Mouse (Mus musculus) embryonic facial prominence, embryonic 13.5 days (tissue): ENCODE measurements around the gene Nhlrc2. TPM values are rescaled to one million over a fixed set of nuclear protein-coding genes. Genes with fewer than 3 reads are reported as not detected.
A peak's percentile ranks its signal among the peaks of the same experiment; 100 is the strongest.

Experiments used
- ATAC-seq: fragments of 200-750 bp; cut with Nextera tagmentation; 2 replicates; pipeline ENCODE4 v1.8.0; 2017; ENCODE audit warnings: low read depth; ENCODE audit not compliant: insufficient number of reproducible peaks, insufficient read depth, low FRiP score, low TSS enrichment
- H3K27ac ChIP-seq: fragments of 300-500 bp; sonication (generic); 2 replicates; pipeline ENCODE4 v1.5.1; 2015; ENCODE audit warnings: moderate library complexity, mild to moderate bottlenecking, inconsistent platforms
- H3K27me3 ChIP-seq: fragments of 300-500 bp; sonication (generic); 2 replicates; pipeline ENCODE4 v1.6.1; 2015; ENCODE audit warnings: mild to moderate bottlenecking, inconsistent platforms
- H3K36me3 ChIP-seq: fragments of 300-500 bp; sonication (generic); 2 replicates; pipeline ENCODE4 v1.6.1; 2015; ENCODE audit warnings: mild to moderate bottlenecking, inconsistent platforms
- H3K4me1 ChIP-seq: fragments of 300-500 bp; sonication (generic); 2 replicates; pipeline ENCODE4 v1.6.1; 2015; ENCODE audit warnings: inconsistent platforms
- H3K4me2 ChIP-seq: fragments of 300-500 bp; sonication (generic); 2 replicates; pipeline ENCODE4 v1.6.1; 2015; ENCODE audit warnings: moderate library complexity, mild to moderate bottlenecking, inconsistent platforms
- H3K4me3 ChIP-seq: fragments of 300-500 bp; sonication (generic); 2 replicates; pipeline ENCODE4 v1.5.1; 2015; ENCODE audit warnings: mild to moderate bottlenecking, inconsistent platforms
- H3K9ac ChIP-seq: fragments of 300-500 bp; sonication (generic); 2 replicates; pipeline ENCODE4 v1.6.1; 2015; ENCODE audit warnings: mild to moderate bottlenecking, inconsistent platforms
- H3K9me3 ChIP-seq: fragments of 300-500 bp; sonication (generic); 2 replicates; pipeline ENCODE4 v1.6.1; 2016; ENCODE audit warnings: inconsistent platforms
- WGBS: fragments of 180-500 bp; shearing (Covaris S2); methylation state at CpG from one replicate; pipeline ENCODE4 v1.1.7; 2015; ENCODE audit warnings: mixed read lengths; 5-methylcytosine and 5-hydroxymethylcytosine counted together
- polyA plus RNA-seq: library from polyadenylated mRNA; unstranded; fragments of >200 nt; fragmentation: Nextera tagmentation; extraction: Ambion mirVana; gene quantifications from 2 replicates; pipeline ENCODE4 v1.2.1, GENCODE M21; 2015

Nhlrc2 gene
- polyA plus RNA-seq, 1 experiment from 2014 or later = 15.6 TPM

DNA sequence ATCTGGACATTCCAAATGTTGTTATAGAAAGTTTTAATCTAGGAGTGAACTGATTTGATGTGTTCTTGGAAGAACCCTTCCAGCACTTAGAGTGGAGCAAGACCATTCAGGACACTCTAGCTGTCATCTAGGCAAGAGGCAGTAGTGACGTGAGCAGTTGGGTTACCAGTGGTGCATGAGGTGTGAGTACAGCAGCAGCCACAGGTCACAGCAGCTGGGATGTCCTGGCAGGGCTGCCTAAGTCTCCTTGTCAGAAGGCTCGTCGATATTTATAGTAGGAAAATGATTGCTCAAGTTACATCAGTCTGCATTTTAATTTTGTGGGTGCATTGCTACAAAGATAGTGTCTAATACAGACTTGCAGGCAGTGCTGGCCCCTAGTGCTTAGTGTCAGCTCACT is 42.2 kb downstream of the Nhlrc2 start:
- H3K4me2 ChIP-seq = no peak overlapping the region
- H3K27ac ChIP-seq = no peak overlapping the region
- no peaks in the 10 kb centered on the region for H3K27me3 ChIP-seq
- 85% methylated on average over 3 of the region's 3 CpGs for WGBS
- no peak for ATAC-seq
- H3K4me3 ChIP-seq = no peak overlapping the region
- H3K9me3 ChIP-seq = no peaks in the 10 kb centered on the region
- peaks cover 73% of the 10 kb centered on the region for H3K36me3 ChIP-seq
- no peaks in the 10 kb centered on the region for H3K4me1 ChIP-seq
- H3K9ac ChIP-seq = no peak overlapping the region

GRCm38 (mm10) chr19:56592472-56592871 is 44.4 kb downstream of the Nhlrc2 start:
- ATAC-seq = no peak
- Histone ChIP-seq H3K9me3 (no peaks in the 10 kb centered on the region), H3K36me3 (peaks cover 86% of the 10 kb centered on the region), H3K27ac (no peak overlapping the region), H3K4me1 (no peaks in the 10 kb centered on the region), H3K27me3 (no peaks in the 10 kb centered on the region), H3K4me3 (no peak overlapping the region), H3K9ac (no peak overlapping the region), H3K4me2 (no peak overlapping the region)
- WGBS = 93% methylated on average over 9 of the region's 9 CpGs

- H3K4me3 ChIP-seq = no peak overlapping the region
- H3K27ac ChIP-seq = no peak overlapping the region
- WGBS = 77% methylated on average over 3 of the region's 3 CpGs
- no peak overlapping the region for H3K9ac ChIP-seq
- no peaks in the 10 kb centered on the region for H3K27me3 ChIP-seq
- ATAC-seq = no peak
- H3K4me2 ChIP-seq = no peak overlapping the region
- peaks cover 37% of the 10 kb centered on the region for H3K36me3 ChIP-seq
- no peaks in the 10 kb centered on the region for H3K4me1 ChIP-seq
- no peaks in the 10 kb centered on the region for H3K9me3 ChIP-seq
Measured at GRCm38 (mm10) chr19:56599996-56600395, 51.9 kb downstream of the Nhlrc2 start.

DNA sequence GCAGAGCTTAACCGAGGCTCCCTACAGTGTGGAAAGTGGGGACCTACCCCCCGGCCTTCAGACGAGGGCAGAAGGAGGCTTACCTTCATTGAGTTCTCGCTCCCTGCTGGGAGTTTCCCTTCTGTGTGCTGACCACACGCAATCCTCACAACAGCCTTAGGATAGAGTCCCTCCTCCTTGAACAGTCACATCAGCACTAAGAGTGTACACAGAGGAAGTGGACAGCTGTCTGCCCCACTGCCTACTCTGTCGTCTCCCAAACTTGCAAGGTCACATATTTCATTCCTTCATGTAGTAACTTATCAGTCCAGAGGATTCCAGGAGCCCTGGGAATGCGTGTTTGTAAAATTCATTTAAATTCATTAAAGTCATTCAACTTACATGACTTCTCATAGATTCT is 52.7 kb downstream of the Nhlrc2 start:
- Histone ChIP-seq H3K36me3 (peaks cover 29% of the 10 kb centered on the region), H3K27me3 (no peaks in the 10 kb centered on the region), H3K4me2 (no peak overlapping the region), H3K9me3 (no peaks in the 10 kb centered on the region), H3K4me1 (no peaks in the 10 kb centered on the region), H3K4me3 (no peak overlapping the region), H3K9ac (no peak overlapping the region), H3K27ac (no peak overlapping the region)
- no peak for ATAC-seq
- WGBS = 78% methylated on average over 7 of the region's 7 CpGs

DNA sequence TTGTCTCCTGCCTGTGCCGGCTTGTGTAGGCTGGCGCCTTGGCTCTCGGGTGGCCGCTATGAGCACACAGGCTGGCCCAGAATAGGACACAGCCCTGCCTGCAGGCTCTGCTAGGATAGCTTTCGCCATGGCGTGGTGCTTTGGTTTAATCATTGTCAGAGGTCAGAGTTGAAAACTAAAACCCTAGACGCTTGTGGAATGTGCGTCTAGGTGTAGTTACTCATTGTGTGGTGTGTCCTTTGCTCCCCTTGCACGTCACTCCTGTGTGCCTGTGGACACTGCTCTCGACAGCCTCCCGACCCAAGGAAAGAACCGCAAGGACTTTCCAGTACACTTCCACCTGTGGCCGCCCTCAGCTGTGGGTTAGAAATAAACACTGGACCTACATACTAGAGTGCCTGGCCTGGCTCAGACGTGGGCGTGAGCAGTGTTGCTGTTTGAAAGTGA is 53.9 kb downstream of the Nhlrc2 start:
- no peak overlapping the region for H3K4me2 ChIP-seq
- WGBS = 66% methylated on average over 15 of the region's 15 CpGs
- H3K27me3 ChIP-seq = no peaks in the 10 kb centered on the region
- H3K9ac ChIP-seq = no peak overlapping the region
- peaks cover 20% of the 10 kb centered on the region for H3K36me3 ChIP-seq
- H3K9me3 ChIP-seq = no peaks in the 10 kb centered on the region
- no peak overlapping the region for H3K4me3 ChIP-seq
- no peak for ATAC-seq
- H3K4me1 ChIP-seq = no peaks in the 10 kb centered on the region
- H3K27ac ChIP-seq = 0 out of 2 replicates have a peak overlapping the region, but pooled peaks have one; percentile 9

DNA sequence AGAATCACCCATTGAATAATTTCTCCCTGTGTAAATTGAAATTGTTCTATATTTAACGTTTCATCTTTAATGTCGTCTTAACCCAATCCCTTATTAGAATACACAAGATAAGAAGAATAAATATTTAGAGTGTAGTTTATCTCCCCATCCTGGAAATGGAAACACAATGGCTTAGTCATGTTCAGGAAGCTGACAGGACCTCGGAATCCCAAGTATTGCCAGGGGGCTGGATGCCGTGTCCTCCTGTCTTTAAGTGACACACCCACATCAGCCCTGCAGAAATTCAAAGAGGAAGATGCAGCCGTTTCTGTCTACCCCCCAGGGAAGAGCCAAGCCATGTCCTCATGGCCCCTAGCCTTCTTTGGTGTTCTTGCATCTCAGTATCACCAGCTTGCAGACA is 60.9 kb downstream of the Nhlrc2 start:
- Histone ChIP-seq H3K27ac (no peak overlapping the region), H3K36me3 (no peaks in the 10 kb centered on the region; the same call in 1 of the 2 replicates), H3K4me3 (no peak overlapping the region), H3K9ac (no peak overlapping the region), H3K4me2 (no peak overlapping the region), H3K4me1 (no peaks in the 10 kb centered on the region), H3K27me3 (no peaks in the 10 kb centered on the region), H3K9me3 (no peaks in the 10 kb centered on the region)
- no peak for ATAC-seq
- 45% methylated on average over 5 of the region's 5 CpGs for WGBS

DNA sequence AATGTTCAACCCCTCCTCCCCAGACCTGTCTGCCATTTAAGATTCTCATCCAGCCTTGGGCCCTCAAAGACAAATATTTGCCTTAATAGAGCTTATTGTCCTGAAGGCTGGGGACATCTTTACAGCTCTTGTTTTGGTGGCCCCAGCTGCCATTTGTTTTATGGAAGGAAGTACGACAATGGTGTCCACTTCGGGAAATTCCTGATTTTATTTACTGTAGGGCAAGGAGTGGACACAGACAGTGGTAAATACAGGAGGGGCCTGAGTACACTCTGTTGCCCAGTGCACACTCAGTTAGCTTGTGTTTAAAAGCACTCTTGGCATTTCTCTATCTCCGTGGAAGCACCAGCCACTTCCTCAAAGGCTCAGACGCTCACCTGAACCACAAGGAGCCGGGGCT is 66.1 kb downstream of the Nhlrc2 start:
- ATAC-seq = no peak
- Histone ChIP-seq H3K27ac (no peak overlapping the region), H3K9ac (no peak overlapping the region), H3K4me2 (no peak overlapping the region), H3K4me3 (no peak overlapping the region), H3K4me1 (no peaks in the 10 kb centered on the region), H3K36me3 (no peaks in the 10 kb centered on the region), H3K9me3 (no peaks in the 10 kb centered on the region), H3K27me3 (no peaks in the 10 kb centered on the region)
- WGBS = 85% methylated on average over 5 of the region's 5 CpGs

GRCm38 (mm10) chr19:56618845-56619244 is 70.8 kb downstream of the Nhlrc2 start:
- WGBS = 63% methylated on average over 9 of the region's 9 CpGs
- H3K4me2 ChIP-seq = no peak overlapping the region
- no peak for ATAC-seq
- H3K9me3 ChIP-seq = no peaks in the 10 kb centered on the region
- H3K36me3 ChIP-seq = no peaks in the 10 kb centered on the region
- no peak overlapping the region for H3K27ac ChIP-seq
- no peak overlapping the region for H3K4me3 ChIP-seq
- no peaks in the 10 kb centered on the region for H3K4me1 ChIP-seq
- H3K9ac ChIP-seq = no peak overlapping the region
- H3K27me3 ChIP-seq = no peaks in the 10 kb centered on the region

GRCm38 (mm10) chr19:56619546-56619945 is 71.5 kb downstream of the Nhlrc2 start:
- H3K27me3 ChIP-seq = no peaks in the 10 kb centered on the region
- no peak for ATAC-seq
- H3K9ac ChIP-seq = no peak overlapping the region
- no peaks in the 10 kb centered on the region for H3K36me3 ChIP-seq
- H3K4me3 ChIP-seq = no peak overlapping the region
- no peak overlapping the region for H3K27ac ChIP-seq
- 68% methylated on average over 4 of the region's 4 CpGs for WGBS
- no peaks in the 10 kb centered on the region for H3K9me3 ChIP-seq
- no peaks in the 10 kb centered on the region for H3K4me1 ChIP-seq
- H3K4me2 ChIP-seq = no peak overlapping the region

GRCm38 (mm10) chr19:56621876-56622275 is 73.8 kb downstream of the Nhlrc2 start:
- WGBS = 83% methylated on average over 7 of the region's 7 CpGs
- no peak overlapping the region for H3K4me3 ChIP-seq
- no peak overlapping the region for H3K4me2 ChIP-seq

DNA sequence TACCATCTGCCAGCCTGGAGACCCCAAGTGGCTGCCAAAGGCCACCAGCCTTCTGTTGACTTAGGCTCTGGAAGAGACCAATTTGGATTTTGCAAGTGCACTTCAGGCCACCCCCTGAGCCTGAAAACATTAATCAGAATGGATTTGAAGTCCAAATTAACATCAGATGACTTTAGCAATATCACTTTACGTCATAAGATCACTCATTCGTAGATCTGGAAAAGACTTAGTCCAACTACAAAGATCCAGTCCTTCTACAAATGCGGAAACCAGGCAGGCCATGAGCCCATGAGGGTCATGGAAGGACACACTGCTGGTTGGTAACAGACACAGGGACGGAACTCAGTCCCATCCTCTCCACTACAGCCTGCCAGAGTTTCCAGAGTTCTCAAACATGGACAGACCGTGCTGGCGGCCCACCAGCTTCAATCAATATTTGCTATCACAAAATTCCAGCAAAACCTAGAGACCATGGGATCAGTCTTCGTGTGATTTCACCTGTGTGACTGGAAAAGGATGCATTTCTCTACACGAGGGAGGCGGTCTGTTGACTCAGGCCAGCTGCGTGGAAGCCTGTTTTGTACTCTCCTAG is 79.9 kb downstream of the Nhlrc2 start:
- Histone ChIP-seq H3K36me3 (no peaks in the 10 kb centered on the region), H3K27me3 (no peaks in the 10 kb centered on the region), H3K27ac (no peak overlapping the region), H3K4me3 (no peak overlapping the region), H3K4me2 (no peak overlapping the region), H3K4me1 (peaks cover 3% of the 10 kb centered on the region; the same call in 1 of the 2 replicates), H3K9me3 (no peaks in the 10 kb centered on the region), H3K9ac (no peak overlapping the region)
- WGBS = 77% methylated on average over 10 of the region's 10 CpGs
- ATAC-seq = no peak

More at GRCm38 (mm10) chr19:56621876-56622275, 73.8 kb downstream of the Nhlrc2 start:
- Histone ChIP-seq H3K27me3 (no peaks in the 10 kb centered on the region), H3K36me3 (no peaks in the 10 kb centered on the region), H3K9me3 (no peaks in the 10 kb centered on the region), H3K9ac (no peak overlapping the region), H3K4me1 (no peaks in the 10 kb centered on the region), H3K27ac (no peak overlapping the region)
- no peak for ATAC-seq

GRCm38 (mm10) chr19:56629647-56630046 is 81.6 kb downstream of the Nhlrc2 start:
- no peak overlapping the region for H3K27ac ChIP-seq
- H3K9ac ChIP-seq = no peak overlapping the region
- no peaks in the 10 kb centered on the region for H3K9me3 ChIP-seq
- no peak overlapping the region for H3K4me2 ChIP-seq
- peaks cover 3% of the 10 kb centered on the region; the same call in 1 of the 2 replicates for H3K4me1 ChIP-seq
- WGBS = 65% methylated on average over 6 of the region's 6 CpGs
- H3K4me3 ChIP-seq = no peak overlapping the region
- no peaks in the 10 kb centered on the region for H3K36me3 ChIP-seq
- no peak for ATAC-seq
- H3K27me3 ChIP-seq = no peaks in the 10 kb centered on the region
